Mouse (Mus musculus): Measurements from ENCODE around the gene Uvrag.
"Not testable (repeated sequence)": the region's sequence is repeated elsewhere in the genome, so short reads cannot be mapped to it uniquely, and the experiment has no call there.

Uvrag gene

GRCm38 (mm10) chr7:98983058-98983457 lies 157.9 kb downstream of the Uvrag start:
- DNase-seq (ENCODE audit: low read depth, low spot score): no peak

- DNase-seq (ENCODE audit: low read depth, low spot score): no peak
Observed at GRCm38 (mm10) chr7:98981423-98981822, 159.5 kb downstream of the Uvrag start.

GRCm38 (mm10) chr7:98976839-98977457 lies 164.0 kb downstream of the Uvrag start:
- no peak for DNase-seq (ENCODE audit: low read depth, low spot score)

- DNase-seq (ENCODE audit: low read depth, low spot score): no peak
Observed at GRCm38 (mm10) chr7:98974590-98974989, 166.4 kb downstream of the Uvrag start.

- DNase-seq (ENCODE audit: low read depth, low spot score): no peak
Observed at GRCm38 (mm10) chr7:98970721-98971120, 170.2 kb downstream of the Uvrag start.

GRCm38 (mm10) chr7:98968741-98969395 lies 172.1 kb downstream of the Uvrag start:
- no peak for DNase-seq (ENCODE audit: low read depth, low spot score)

DNA sequence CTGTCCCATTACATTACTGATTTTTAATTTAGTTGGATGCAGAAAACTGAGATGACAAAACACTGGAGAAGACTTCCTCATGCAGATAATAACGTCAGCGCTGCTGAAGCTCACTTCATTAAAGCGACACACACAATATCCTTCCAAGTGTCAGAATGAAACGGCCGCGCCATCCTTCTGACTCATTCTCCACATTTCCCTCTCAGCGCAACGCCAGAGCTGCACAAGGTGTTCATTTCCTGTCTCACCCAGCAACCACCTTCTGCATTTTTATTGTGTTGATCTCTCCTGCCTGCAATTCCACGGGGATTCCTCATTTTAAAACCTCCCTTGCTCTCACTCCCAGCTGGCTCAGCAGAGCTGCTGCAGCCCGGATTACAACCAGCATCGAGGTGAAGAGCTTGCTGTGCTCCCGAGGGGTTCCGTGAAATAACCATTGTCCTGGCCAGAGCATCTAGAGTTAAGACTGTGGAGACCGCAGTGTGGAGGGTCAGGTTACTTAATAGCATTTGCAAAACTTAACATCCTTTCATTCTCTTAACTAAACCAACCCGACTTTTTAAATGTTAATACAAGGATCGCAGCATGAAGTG lies 172.8 kb downstream of the Uvrag start:
- DNase-seq (ENCODE audit: low read depth, low spot score): no peak

- no peak for DNase-seq (ENCODE audit: low read depth, low spot score)
Observed at GRCm38 (mm10) chr7:98967672-98968071, 173.3 kb downstream of the Uvrag start.

DNA sequence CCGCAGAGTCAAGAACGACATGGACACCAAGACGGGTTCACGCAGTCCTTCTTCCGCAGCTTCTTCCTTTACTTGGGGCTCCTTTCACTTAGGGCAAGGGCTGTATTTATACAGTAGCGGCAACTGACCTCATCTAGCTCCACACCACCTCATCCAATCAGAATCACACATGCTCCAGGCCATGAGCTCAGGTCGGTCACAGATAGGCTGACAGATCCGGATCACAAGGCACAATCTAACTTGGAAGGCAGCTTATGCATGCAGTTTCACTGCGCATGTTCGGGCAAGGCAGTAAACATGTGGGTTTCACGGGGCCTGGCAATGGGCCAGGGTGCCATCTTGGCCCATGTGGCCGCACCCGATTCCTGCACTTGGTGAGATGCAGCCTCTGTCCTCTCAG lies 177.4 kb downstream of the Uvrag start:
- DNase-seq (ENCODE audit: low read depth, low spot score): not testable (repeated sequence)

GRCm38 (mm10) chr7:98962547-98963311 lies 178.2 kb downstream of the Uvrag start:
- DNase-seq (ENCODE audit: low read depth, low spot score): peak; percentile 70

GRCm38 (mm10) chr7:98962074-98962473 lies 178.9 kb downstream of the Uvrag start:
- peak; percentile 14 for DNase-seq (ENCODE audit: low read depth, low spot score)

- DNase-seq (ENCODE audit: low read depth, low spot score): no peak
Observed at GRCm38 (mm10) chr7:98960274-98960673, 180.7 kb downstream of the Uvrag start.

- DNase-seq (ENCODE audit: low read depth, low spot score): no peak
Observed at GRCm38 (mm10) chr7:98959246-98959645, 181.7 kb downstream of the Uvrag start.

GRCm38 (mm10) chr7:98958172-98958571 lies 182.8 kb downstream of the Uvrag start:
- DNase-seq (ENCODE audit: low read depth, low spot score): no peak

GRCm38 (mm10) chr7:98957111-98957741 lies 183.7 kb downstream of the Uvrag start:
- DNase-seq (ENCODE audit: low read depth, low spot score): no peak

DNA sequence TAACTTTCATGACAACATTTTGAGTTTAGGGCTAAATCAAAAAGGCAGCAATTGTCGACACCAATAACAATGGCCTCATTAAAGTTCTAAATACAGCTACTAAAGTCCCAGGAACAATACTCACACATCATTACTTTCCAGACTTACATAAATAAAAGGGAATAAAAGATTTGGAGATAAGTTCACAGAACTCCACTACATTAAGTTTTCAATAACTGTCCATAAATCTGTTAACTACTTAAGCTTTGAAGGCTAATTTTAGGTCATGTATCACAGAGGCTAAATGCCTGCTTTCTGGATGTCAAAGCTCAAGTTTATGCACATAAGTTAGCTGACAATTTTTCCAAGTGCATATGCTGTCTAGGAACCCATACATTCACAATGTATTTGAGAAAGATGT lies 184.3 kb downstream of the Uvrag start:
- no peak for DNase-seq (ENCODE audit: low read depth, low spot score)

- DNase-seq (ENCODE audit: low read depth, low spot score): no peak
Observed at GRCm38 (mm10) chr7:98953649-98954048, 187.3 kb downstream of the Uvrag start.

- no peak for DNase-seq (ENCODE audit: low read depth, low spot score)
Observed at GRCm38 (mm10) chr7:98944986-98945385, 196.0 kb downstream of the Uvrag start.

- no peak for DNase-seq (ENCODE audit: low read depth, low spot score)
Observed at GRCm38 (mm10) chr7:98943687-98944086, 197.3 kb downstream of the Uvrag start.

DNA sequence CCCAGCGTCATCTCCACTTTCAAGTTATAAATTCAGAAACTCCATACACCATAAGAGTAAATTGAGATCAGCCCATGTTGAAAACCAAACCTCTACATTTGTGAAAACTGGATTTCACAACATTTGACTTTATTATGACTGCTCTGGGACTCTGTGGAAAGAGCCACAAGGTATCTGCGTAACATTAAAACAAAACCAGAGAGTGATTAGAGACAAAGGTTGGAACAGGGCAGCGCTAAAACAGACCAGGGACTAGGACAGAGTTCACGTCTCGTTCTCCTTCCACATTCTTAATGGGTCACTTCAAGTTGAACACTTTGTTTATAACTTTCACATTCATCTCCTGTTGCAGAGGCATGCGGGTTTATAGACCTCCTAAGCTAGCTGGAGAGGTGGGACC lies 198.2 kb downstream of the Uvrag start:
- DNase-seq (ENCODE audit: low read depth, low spot score): no peak

GRCm38 (mm10) chr7:98939194-98939593 lies 201.7 kb downstream of the Uvrag start:
- DNase-seq (ENCODE audit: low read depth, low spot score): no peak

DNA sequence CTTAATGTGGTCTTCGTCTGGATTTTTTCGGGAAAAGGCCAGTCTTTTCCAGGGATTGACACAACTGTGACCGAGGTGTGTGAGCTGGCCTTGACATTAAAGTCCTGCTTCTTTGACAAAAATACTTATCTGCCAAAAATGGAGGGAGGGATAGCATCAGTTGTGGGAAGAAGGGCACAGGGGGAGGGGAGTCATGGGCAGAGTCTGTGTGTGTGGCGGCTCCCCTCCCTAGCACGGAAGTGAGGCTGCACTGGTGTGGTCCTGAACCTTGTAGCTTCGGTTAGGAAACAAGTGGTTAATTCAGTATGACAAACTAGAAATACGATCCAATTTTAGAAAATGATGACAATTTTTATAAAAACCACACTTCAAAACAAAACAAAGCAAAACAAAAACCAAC lies 202.3 kb downstream of the Uvrag start:
- DNase-seq (ENCODE audit: low read depth, low spot score): no peak
